Mouse (Mus musculus) adrenal gland, adult 2 months (tissue): ENCODE data around the gene Agmo. TPM values are rescaled to one million over a fixed set of nuclear protein-coding genes. Genes with fewer than 3 reads are reported as not detected.

Experiments used
- DNase-seq: peaks from one replicate; pipeline ENCODE4 v3.0.0; 2021
- long read RNA-seq: library from polyadenylated mRNA; stranded (forward); transcript quantifications from one replicate; pipeline ENCODE4 v2.0.0, GENCODE M21; 2021
- polyA plus RNA-seq: library from polyadenylated mRNA; depleted of rRNA; stranded (reverse); fragments of >200 nt; gene quantifications from 2 replicates; pipeline ENCODE4 v1.2.3, GENCODE M21; 2012; rRNA removed
- total RNA-seq, 2 experiments: library from RNA; stranded (reverse); gene quantifications; 2 replicates each; pipeline ENCODE4 v1.2.3; 2021

Gene Agmo
- total RNA-seq = 10 to 100 TPM in 1 of 2 experiments, 1 to 10 TPM in 1; 8.8 to 11.0 TPM
- polyA plus RNA-seq = 1.6 and 2.0 TPM in 2 replicates
- long read RNA-seq, transcript Agmo-201 (13 exons, 2,423 nt) = major isoform, 8 of 8 reads
- long read RNA-seq, partial matches to known transcripts = 0 of 8 reads
- long read RNA-seq, other reads (novel, unspliced or antisense) = 0 of 8 reads

GRCm38 (mm10) chr12:37241566-37242021, at the start of gene Agmo:
Gene Agmo, plus strand, starts transcription at chr12:37241641.
- peak; percentile 4 for DNase-seq

GRCm38 (mm10) chr12:37231119-37231518, 10.3 kb upstream of the Agmo start:
- no peak for DNase-seq

- DNase-seq = no peak
Measured at GRCm38 (mm10) chr12:37240975-37241565, 371 bp upstream of the Agmo start.

GRCm38 (mm10) chr12:37242484-37242883, 1.0 kb downstream of the Agmo start:
- no peak for DNase-seq

GRCm38 (mm10) chr12:37244876-37245275, 3.4 kb downstream of the Agmo start:
- DNase-seq = no peak

GRCm38 (mm10) chr12:37251688-37252087, 10.2 kb downstream of the Agmo start:
- no peak for DNase-seq

- no peak for DNase-seq
Measured at GRCm38 (mm10) chr12:37257099-37257498, 15.7 kb downstream of the Agmo start.

- no peak for DNase-seq
Measured at GRCm38 (mm10) chr12:37259771-37260528, 18.5 kb downstream of the Agmo start.

GRCm38 (mm10) chr12:37263685-37264084, 22.2 kb downstream of the Agmo start:
- DNase-seq = no peak

- no peak for DNase-seq
Measured at GRCm38 (mm10) chr12:37268636-37269152, 27.3 kb downstream of the Agmo start.

- no peak for DNase-seq
Measured at GRCm38 (mm10) chr12:37272660-37273059, 31.2 kb downstream of the Agmo start.

GRCm38 (mm10) chr12:37273964-37274657, 32.7 kb downstream of the Agmo start:
- no peak for DNase-seq

GRCm38 (mm10) chr12:37274658-37275019, 33.2 kb downstream of the Agmo start:
- no peak for DNase-seq

- no peak for DNase-seq
Measured at GRCm38 (mm10) chr12:37306956-37307466, 65.6 kb downstream of the Agmo start.

- DNase-seq = no peak
Measured at GRCm38 (mm10) chr12:37310786-37311185, 69.3 kb downstream of the Agmo start.

GRCm38 (mm10) chr12:37322860-37323259, 81.4 kb downstream of the Agmo start:
- DNase-seq = no peak

GRCm38 (mm10) chr12:37334987-37335386, 93.5 kb downstream of the Agmo start:
- no peak for DNase-seq

- DNase-seq = no peak
Measured at GRCm38 (mm10) chr12:37344225-37344624, 102.8 kb downstream of the Agmo start.

GRCm38 (mm10) chr12:37345696-37346095, 104.3 kb downstream of the Agmo start:
- no peak for DNase-seq

GRCm38 (mm10) chr12:37392316-37392715, 150.9 kb downstream of the Agmo start:
- DNase-seq = no peak

- DNase-seq = peak; percentile 4
Measured at GRCm38 (mm10) chr12:37402541-37402940, 161.1 kb downstream of the Agmo start.

- no peak for DNase-seq
Measured at GRCm38 (mm10) chr12:37426350-37426749, 184.9 kb downstream of the Agmo start.
